11 mouse cellular contexts compared by ENCODE assay signal in genomic region chr6:53806591-53807023, GRCm38 (mm10). TPM values are rescaled to one million over a fixed set of nuclear protein-coding genes. Genes with fewer than 3 reads are reported as not detected.
DNase-seq lines count a peak whose midpoint lies in the region; ATAC-seq and TF ChIP-seq lines count a peak whose summit lies in the region.
"Had no signal": no experiment of that assay in that cellular context is flagged by ENCODE, and none has a peak within 500 bp of the region (broad histone marks: within the 10 kb centered on the region; RNA-seq: fewer than 3 reads in every experiment).

No protein-coding gene starts in this region.

- H3K9me3 ChIP-seq in heart, embryonic 10.5 days = no peaks in the 10 kb centered on the region
- H3K9me3 ChIP-seq in hindbrain, postnatal 0 days (ENCODE audit: low read length) = no peaks in the 10 kb centered on the region

- no peak overlapping the region for H3K4me2 ChIP-seq in hindbrain, postnatal 0 days (ENCODE audit: low read depth, low read length)

- 71% methylated on average over 8 of the region's 8 CpGs for WGBS in heart, embryonic 10.5 days
- 31% methylated on average over 8 of the region's 8 CpGs for WGBS in hindbrain, postnatal 0 days

- H3K9ac ChIP-seq in hindbrain, postnatal 0 days (replicated peaks; ENCODE audit: low read length) = no peak overlapping the region

- DNase-seq in heart, embryonic 10.5 days (ENCODE audit: low spot score) = no peak
- DNase-seq in heart, adult 8-10 months (ENCODE audit: low spot score) = no peak
- DNase-seq in ovary, postnatal 14 days (ENCODE audit: low spot score) = peak; percentile 37
- no peak for DNase-seq in ovary, adult 18-20 months (ENCODE audit: low spot score)
- peak; percentile 52 for DNase-seq in hindbrain, postnatal 0 days (ENCODE audit: low spot score)
- no peak for DNase-seq in layer of hippocampus, adult 2 months (ENCODE audit: low spot score in 2 of 2)
- no peak for DNase-seq in urinary bladder, postnatal 25 days (ENCODE audit: low spot score)
- DNase-seq: thymus, adult 18-20 months had no signal

- no peak for TF ChIP-seq CTCF in hindbrain, postnatal 0 days (IDR thresholded peaks at IDR 0.05; ENCODE audit: low read depth)
- no peak for TF ChIP-seq CTCF in layer of hippocampus, adult 2 months (conservative IDR thresholded peaks at IDR 0.05)

- H3K4me1 ChIP-seq in heart, embryonic 10.5 days = peaks cover 24% of the 10 kb centered on the region
- H3K4me1 ChIP-seq in hindbrain, postnatal 0 days (ENCODE audit: insufficient read depth, low read length) = peaks cover 5% of the 10 kb centered on the region

- peak overlapping the region; percentile 59; the same call in 1 of the 2 replicates for H3K27ac ChIP-seq in heart, embryonic 10.5 days
- H3K27ac ChIP-seq in hindbrain, postnatal 0 days = no peak overlapping the region
- no peak overlapping the region for H3K27ac ChIP-seq in layer of hippocampus, adult 2 months

- no peak overlapping the region for H3K4me3 ChIP-seq in heart, embryonic 10.5 days
- no peak overlapping the region for H3K4me3 ChIP-seq in hindbrain, postnatal 0 days (ENCODE audit: low read length)
- H3K4me3 ChIP-seq in layer of hippocampus, adult 2 months = no peak overlapping the region

- no peaks in the 10 kb centered on the region for H3K36me3 ChIP-seq in heart, embryonic 10.5 days
- no peaks in the 10 kb centered on the region for H3K36me3 ChIP-seq in hindbrain, postnatal 0 days (ENCODE audit: insufficient read depth, low read length)

- ATAC-seq in hindbrain, postnatal 0 days = 0 out of 2 replicates have a peak, but pooled peaks have one; percentile 7
- ATAC-seq: CD4-positive, CD25-positive, alpha-beta regulatory T cell, adult 4 months; Patski had no signal

- H3K27me3 ChIP-seq in heart, embryonic 10.5 days (ENCODE audit: insufficient read depth, poor library complexity, severe bottlenecking) = no peaks in the 10 kb centered on the region
- no peaks in the 10 kb centered on the region for H3K27me3 ChIP-seq in hindbrain, postnatal 0 days (ENCODE audit: insufficient read depth, low read length)
- H3K27me3 ChIP-seq: Patski had no signal

RNA-seq across cellular contexts. Expression of gene Tril, which starts 14.0 kb away (rescaled TPM):
- polyA plus RNA-seq in heart, embryonic 10.5 days (2016; fragmentation: Nextera tagmentation; extraction: Ambion mirVana) = 7.5 and 15.3 TPM in 2 replicates
- 1 to 10 TPM; 3.2 to 3.6 (median 3.4) TPM for total RNA-seq in heart, adult 8-10 months (2022)
- total RNA-seq in hindbrain, postnatal 0 days (2014; rRNA removed) = 73.8 and 83.7 TPM in 2 replicates
- polyA plus RNA-seq in hindbrain, postnatal 0 days (2015; fragmentation: Nextera tagmentation; extraction: Ambion mirVana) = 35.9 and 39.6 TPM in 2 replicates
- 10 to 100 TPM; 32.2 to 35.7 TPM for total RNA-seq in layer of hippocampus, adult 2 months (2021)
- total RNA-seq: megakaryocyte, adult 5-6 weeks had no signal
- polyA plus RNA-seq: CD4-positive, CD25-positive, alpha-beta regulatory T cell, adult 4 months had no signal

Comparison
In these comparisons a context has a peak if more than half of its experiments do, and no peak if none do; other contexts are left out.
1. DNase-seq: peak in ovary, postnatal 14 days (single experiment) and hindbrain, postnatal 0 days (single experiment); none in heart, embryonic 10.5 days (single experiment), heart, adult 8-10 months (single experiment), ovary, adult 18-20 months (single experiment), layer of hippocampus, adult 2 months (0 of 2) and urinary bladder, postnatal 25 days (single experiment).
2. RNA of gene Tril, which starts 14.0 kb away (total RNA-seq): 73.8 to 83.7 TPM in hindbrain, postnatal 0 days and 32.2 to 35.7 TPM in layer of hippocampus, adult 2 months; 3.2 to 3.6 TPM in heart, adult 8-10 months; every median in the first group is over 4 times any median in the second.